Mouse (Mus musculus): ENCODE results near the gene Ctf2. TPM values are rescaled to one million over a fixed set of nuclear protein-coding genes. Genes with fewer than 3 reads are reported as not detected.
A peak's percentile ranks its signal among the peaks of the same experiment; 100 is the strongest.

Ctf2 gene
- total RNA-seq, 1 experiment = 0.71 TPM

DNA sequence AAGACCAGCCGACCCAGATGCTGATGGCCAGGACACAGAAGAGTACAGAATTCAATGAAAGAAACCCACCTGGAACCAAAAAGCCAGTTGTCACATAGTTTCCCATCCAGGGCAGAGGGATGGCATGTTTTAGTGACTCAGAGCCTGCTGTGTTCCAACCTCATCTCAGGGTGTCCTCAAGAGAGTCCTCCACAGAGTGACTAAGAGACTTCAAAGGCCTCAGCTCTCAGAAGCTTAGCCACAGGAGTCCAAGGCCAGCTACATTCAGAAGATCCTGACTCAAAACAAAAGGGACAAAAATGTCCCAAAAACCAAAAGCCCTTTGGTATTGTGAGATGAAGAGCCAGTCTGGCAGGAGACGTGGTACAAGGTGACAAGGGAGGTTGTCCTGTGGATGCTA, 53.2 kb downstream of the Ctf2 start:
- peaks cover 2 to 7% of the 10 kb centered on the region in 2 experiments; a peak in 2 of 4 replicates for H3K4me1 ChIP-seq (ENCODE audit: control insufficient read depth in 2 of 2, insufficient read depth in 2 of 2, low read length in 2 of 2, poor library complexity in 1 of 2)
- H3K36me3 ChIP-seq (ENCODE audit: control insufficient read depth, insufficient read depth, low read length, poor library complexity, severe bottlenecking) = no peaks in the 10 kb centered on the region
- in situ Hi-C loops (cut with MboI; ENCODE audit: low sequenced_read_pairs in 2 of 2, unreplicated experiment in 2 of 2) = no loop called here
- no peak overlapping the region for H3K9ac ChIP-seq (ENCODE audit: insufficient read depth, low read depth, low read length, poor library complexity, severe bottlenecking)
- H3K9me3 ChIP-seq (ENCODE audit: control insufficient read depth, insufficient read depth, low read depth, low read length) = no peaks in the 10 kb centered on the region
- no peak overlapping the region for H3K27ac ChIP-seq (ENCODE audit: insufficient read depth, low read depth, low read length, poor library complexity, severe bottlenecking)
- H3K4me3 ChIP-seq (ENCODE audit: insufficient read depth in 1 of 2, low read depth in 1 of 2, low read length in 2 of 2, poor library complexity in 1 of 2, severe bottlenecking in 1 of 2) = no peak overlapping the region
- no peak for DNase-seq (ENCODE audit: low read depth, low spot score)
- TF ChIP-seq ZNF384 (IDR thresholded peaks at IDR 0.05; ENCODE audit: low read depth, low read length) = no peak
- TF ChIP-seq MAFK (IDR thresholded peaks at IDR 0.05; ENCODE audit: insufficient read depth, low read depth, low read length) = no peak
- TF ChIP-seq ZC3H11A (IDR thresholded peaks at IDR 0.05; ENCODE audit: borderline replicate concordance, low read depth, low read length) = no peak
- TF ChIP-seq HCFC1 (IDR thresholded peaks at IDR 0.05; ENCODE audit: borderline replicate concordance, insufficient read depth, low read length) = no peak
- TF ChIP-seq CHD2 (IDR thresholded peaks at IDR 0.05; ENCODE audit: low read depth, low read length) = no peak

GRCm38 (mm10) chr7:127677609-127678008, 54.4 kb downstream of the Ctf2 start:
- TF ChIP-seq ZNF384 (IDR thresholded peaks at IDR 0.05; ENCODE audit: low read depth, low read length) = no peak
- no peak for TF ChIP-seq ZC3H11A (IDR thresholded peaks at IDR 0.05; ENCODE audit: borderline replicate concordance, low read depth, low read length)
- TF ChIP-seq CHD2 (IDR thresholded peaks at IDR 0.05; ENCODE audit: low read depth, low read length) = no peak
- TF ChIP-seq HCFC1 (IDR thresholded peaks at IDR 0.05; ENCODE audit: borderline replicate concordance, insufficient read depth, low read length) = no peak
- TF ChIP-seq MAFK (IDR thresholded peaks at IDR 0.05; ENCODE audit: insufficient read depth, low read depth, low read length) = no peak
- no peak overlapping the region for H3K4me3 ChIP-seq (ENCODE audit: insufficient read depth in 1 of 2, low read depth in 1 of 2, low read length in 2 of 2, poor library complexity in 1 of 2, severe bottlenecking in 1 of 2)
- H3K9ac ChIP-seq (ENCODE audit: insufficient read depth, low read depth, low read length, poor library complexity, severe bottlenecking) = no peak overlapping the region
- no peaks in the 10 kb centered on the region for H3K9me3 ChIP-seq (ENCODE audit: control insufficient read depth, insufficient read depth, low read depth, low read length)
- in situ Hi-C loops (cut with MboI; ENCODE audit: low sequenced_read_pairs in 2 of 2, unreplicated experiment in 2 of 2) = no loop called here
- no peaks in the 10 kb centered on the region for H3K36me3 ChIP-seq (ENCODE audit: control insufficient read depth, insufficient read depth, low read length, poor library complexity, severe bottlenecking)
- peaks cover 2 to 7% of the 10 kb centered on the region in 2 experiments; a peak in 2 of 4 replicates for H3K4me1 ChIP-seq (ENCODE audit: control insufficient read depth in 2 of 2, insufficient read depth in 2 of 2, low read length in 2 of 2, poor library complexity in 1 of 2)
- no peak overlapping the region for H3K27ac ChIP-seq (ENCODE audit: insufficient read depth, low read depth, low read length, poor library complexity, severe bottlenecking)
- DNase-seq (ENCODE audit: low read depth, low spot score) = no peak

DNA sequence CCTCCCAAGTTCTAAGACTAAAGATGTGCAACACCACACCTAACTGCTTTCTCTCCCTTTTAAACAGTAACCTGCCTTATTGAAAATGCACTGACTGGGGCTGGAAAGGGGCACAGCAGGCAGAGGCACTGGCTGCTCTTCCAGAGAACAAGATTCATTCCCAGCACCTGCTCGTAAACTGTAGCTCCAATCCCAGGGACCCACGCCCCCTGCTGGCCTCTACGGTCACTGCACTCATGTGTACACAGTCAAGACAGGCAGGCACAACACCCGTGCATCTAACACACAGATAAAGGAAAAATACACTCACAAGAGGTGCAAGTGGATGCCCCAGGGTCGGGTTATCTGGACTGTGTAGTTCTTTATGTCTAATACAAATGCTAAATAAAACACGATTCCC, 54.9 kb downstream of the Ctf2 start:
- peak; percentile 82 for DNase-seq (ENCODE audit: low read depth, low spot score)
- Histone ChIP-seq H3K9ac (ENCODE audit: insufficient read depth, low read depth, low read length, poor library complexity, severe bottlenecking) (no peak overlapping the region), H3K9me3 (ENCODE audit: control insufficient read depth, insufficient read depth, low read depth, low read length) (no peaks in the 10 kb centered on the region), H3K27ac (ENCODE audit: insufficient read depth, low read depth, low read length, poor library complexity, severe bottlenecking) (no peak overlapping the region), H3K36me3 (ENCODE audit: control insufficient read depth, insufficient read depth, low read length, poor library complexity, severe bottlenecking) (no peaks in the 10 kb centered on the region), H3K4me3 (ENCODE audit: insufficient read depth in 1 of 2, low read depth in 1 of 2, low read length in 2 of 2, poor library complexity in 1 of 2, severe bottlenecking in 1 of 2) (no peak overlapping the region), H3K4me1 (ENCODE audit: control insufficient read depth in 2 of 2, insufficient read depth in 2 of 2, low read length in 2 of 2, poor library complexity in 1 of 2) (peaks cover 2 to 7% of the 10 kb centered on the region in 2 experiments; a peak in 2 of 4 replicates)
- in situ Hi-C loops (cut with MboI; ENCODE audit: low sequenced_read_pairs in 2 of 2, unreplicated experiment in 2 of 2) = no loop called here
- TF ChIP-seq HCFC1 (IDR thresholded peaks at IDR 0.05; ENCODE audit: borderline replicate concordance, insufficient read depth, low read length) = no peak

DNA sequence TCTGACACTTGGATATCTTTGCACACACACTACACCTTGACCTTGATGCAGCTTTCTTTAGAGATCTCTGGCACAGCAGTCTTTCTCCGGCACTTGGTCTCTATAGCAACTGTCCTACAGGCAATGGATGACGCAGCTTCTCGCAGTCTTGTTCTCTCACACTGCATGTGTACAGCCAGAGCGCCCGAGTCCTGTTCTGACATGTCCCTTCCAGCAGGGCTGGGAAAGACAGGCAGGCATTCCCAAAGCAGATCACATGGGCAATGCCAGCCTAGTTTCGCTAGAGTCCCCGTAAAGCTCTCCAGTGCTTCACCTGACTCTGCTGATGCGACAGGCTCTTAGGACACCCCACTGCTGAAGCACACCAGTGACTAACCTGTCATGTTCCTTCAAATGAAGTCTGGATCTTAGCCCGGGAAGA, 56.6 kb downstream of the Ctf2 start:
- Histone ChIP-seq H3K9me3 (ENCODE audit: control insufficient read depth, insufficient read depth, low read depth, low read length) (no peaks in the 10 kb centered on the region), H3K4me1 (ENCODE audit: control insufficient read depth in 2 of 2, insufficient read depth in 2 of 2, low read length in 2 of 2, poor library complexity in 1 of 2) (peaks cover 2 to 7% of the 10 kb centered on the region in 2 experiments; a peak in 2 of 4 replicates), H3K9ac (ENCODE audit: insufficient read depth, low read depth, low read length, poor library complexity, severe bottlenecking) (no peak overlapping the region), H3K36me3 (ENCODE audit: control insufficient read depth, insufficient read depth, low read length, poor library complexity, severe bottlenecking) (no peaks in the 10 kb centered on the region), H3K27ac (ENCODE audit: insufficient read depth, low read depth, low read length, poor library complexity, severe bottlenecking) (no peak overlapping the region), H3K4me3 (ENCODE audit: insufficient read depth in 1 of 2, low read depth in 1 of 2, low read length in 2 of 2, poor library complexity in 1 of 2, severe bottlenecking in 1 of 2) (no peak overlapping the region)
- no peak for DNase-seq (ENCODE audit: low read depth, low spot score)
- in situ Hi-C loops (cut with MboI; ENCODE audit: low sequenced_read_pairs in 2 of 2, unreplicated experiment in 2 of 2) = no loop called here
- no peak for TF ChIP-seq ZC3H11A (IDR thresholded peaks at IDR 0.05; ENCODE audit: borderline replicate concordance, low read depth, low read length)
- no peak for TF ChIP-seq ZNF384 (IDR thresholded peaks at IDR 0.05; ENCODE audit: low read depth, low read length)
- TF ChIP-seq MAFK (IDR thresholded peaks at IDR 0.05; ENCODE audit: insufficient read depth, low read depth, low read length) = no peak

DNA sequence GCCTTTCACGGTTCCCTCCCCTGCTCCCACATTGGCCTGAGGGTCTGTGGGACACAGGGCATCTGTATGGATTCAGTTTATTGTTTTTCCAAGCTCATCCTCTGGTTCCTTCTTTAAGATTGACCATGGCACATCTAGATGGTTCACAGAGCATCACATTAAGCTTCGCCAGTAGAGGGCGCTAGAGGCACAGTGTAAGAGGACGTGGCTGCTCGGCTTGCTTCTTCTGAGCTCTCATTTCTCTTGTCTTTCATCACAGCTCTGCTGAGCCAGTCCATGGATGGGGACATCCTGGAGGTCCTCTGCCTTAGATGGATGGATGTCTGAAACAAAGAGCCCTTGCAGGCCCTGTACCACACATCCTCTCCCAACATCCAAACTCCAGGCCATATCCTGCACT, 57.0 kb downstream of the Ctf2 start:
- Histone ChIP-seq H3K27ac (ENCODE audit: insufficient read depth, low read depth, low read length, poor library complexity, severe bottlenecking) (no peak overlapping the region), H3K36me3 (ENCODE audit: control insufficient read depth, insufficient read depth, low read length, poor library complexity, severe bottlenecking) (no peaks in the 10 kb centered on the region), H3K9ac (ENCODE audit: insufficient read depth, low read depth, low read length, poor library complexity, severe bottlenecking) (no peak overlapping the region), H3K9me3 (ENCODE audit: control insufficient read depth, insufficient read depth, low read depth, low read length) (no peaks in the 10 kb centered on the region), H3K4me3 (ENCODE audit: insufficient read depth in 1 of 2, low read depth in 1 of 2, low read length in 2 of 2, poor library complexity in 1 of 2, severe bottlenecking in 1 of 2) (no peak overlapping the region), H3K4me1 (ENCODE audit: control insufficient read depth in 2 of 2, insufficient read depth in 2 of 2, low read length in 2 of 2, poor library complexity in 1 of 2) (peaks cover 2 to 7% of the 10 kb centered on the region in 2 experiments; a peak in 2 of 4 replicates)
- TF ChIP-seq ZC3H11A (IDR thresholded peaks at IDR 0.05; ENCODE audit: borderline replicate concordance, low read depth, low read length) (peak; percentile 12; the same call in 1 of the 2 replicates), ZNF384 (IDR thresholded peaks at IDR 0.05; ENCODE audit: low read depth, low read length) (no peak), HCFC1 (IDR thresholded peaks at IDR 0.05; ENCODE audit: borderline replicate concordance, insufficient read depth, low read length) (no peak), CHD2 (IDR thresholded peaks at IDR 0.05; ENCODE audit: low read depth, low read length) (no peak)
- in situ Hi-C loops (cut with MboI; ENCODE audit: low sequenced_read_pairs in 2 of 2, unreplicated experiment in 2 of 2) = no loop called here
- DNase-seq (ENCODE audit: low read depth, low spot score) = peak; percentile 88
